Mouse (Mus musculus): ENCODE results near the gene Slc4a1ap. TPM values are rescaled to one million over a fixed set of nuclear protein-coding genes. Genes with fewer than 3 reads are reported as not detected.
A peak's percentile ranks its signal among the peaks of the same experiment; 100 is the strongest.
"Not testable (repeated sequence)": the region's sequence is repeated elsewhere in the genome, so short reads cannot be mapped to it uniquely, and the experiment has no call there.

Gene Slc4a1ap
- polyA plus RNA-seq, 2 experiments = 8.3 to 10.5 TPM

- H3K27me3 ChIP-seq (ENCODE audit: control insufficient read depth, insufficient read depth, low read length) = no peaks in the 10 kb centered on the region
- DNase-seq (ENCODE audit: low read depth in 3 of 3, low spot score in 3 of 3) (no peak), ATAC-seq (ENCODE audit: insufficient read depth) (no peak)
- WGBS (ENCODE audit: insufficient replicate concordance) = 62% methylated on average over 2 of the region's 2 CpGs
- no peak overlapping the region for H3K9ac ChIP-seq (replicated peaks)
- H3K4me1 ChIP-seq (replicated peaks; ENCODE audit: control insufficient read depth in 2 of 2, insufficient read depth in 2 of 2, low read length in 1 of 2) = no peaks in the 10 kb centered on the region
- no peak overlapping the region for H3K4me3 ChIP-seq (ENCODE audit: insufficient read depth in 1 of 2, low read depth in 2 of 2, low read length in 2 of 2)
- TF ChIP-seq EP300 (IDR thresholded peaks at IDR 0.05; ENCODE audit: low read depth) (no peak), CTCF (IDR thresholded peaks at IDR 0.05; ENCODE audit: low read depth) (no peak)
- no peaks in the 10 kb centered on the region for H3K36me3 ChIP-seq (replicated peaks; ENCODE audit: control insufficient read depth, insufficient read depth, low read depth)
- H3K4me2 ChIP-seq (ENCODE audit: low read depth) = no peak overlapping the region
- no peaks in the 10 kb centered on the region; the same call in 1 of the 2 replicates for H3K9me3 ChIP-seq (ENCODE audit: control insufficient read depth, low read length)
- H3K27ac ChIP-seq = no peak overlapping the region
These were observed 61.2 kb downstream of the Slc4a1ap start for GRCm38 (mm10) chr5:31588016-31588415.

- H3K4me3 ChIP-seq (ENCODE audit: insufficient read depth in 1 of 2, low read depth in 2 of 2, low read length in 2 of 2); H3K27ac ChIP-seq; H3K9ac ChIP-seq (replicated peaks); ATAC-seq (ENCODE audit: insufficient read depth); H3K4me1 ChIP-seq (replicated peaks; ENCODE audit: control insufficient read depth in 2 of 2, insufficient read depth in 2 of 2, low read length in 1 of 2); DNase-seq (ENCODE audit: low read depth in 3 of 3, low spot score in 3 of 3); H3K27me3 ChIP-seq (ENCODE audit: control insufficient read depth, insufficient read depth, low read length); H3K36me3 ChIP-seq (replicated peaks; ENCODE audit: control insufficient read depth, insufficient read depth, low read depth); H3K4me2 ChIP-seq (ENCODE audit: low read depth); H3K9me3 ChIP-seq (ENCODE audit: control insufficient read depth, low read length): not testable (repeated sequence)
- WGBS (ENCODE audit: insufficient replicate concordance) = 61% methylated on average over 8 of the region's 8 CpGs
- peak; percentile 66 for TF ChIP-seq CTCF (IDR thresholded peaks at IDR 0.05; ENCODE audit: low read depth)
These were observed 61.9 kb downstream of the Slc4a1ap start for GRCm38 (mm10) chr5:31588672-31589071.

- no peak overlapping the region for H3K4me2 ChIP-seq (ENCODE audit: low read depth)
- WGBS (ENCODE audit: insufficient replicate concordance) = 81% methylated on average over 14 of the region's 14 CpGs
- H3K4me3 ChIP-seq (ENCODE audit: insufficient read depth in 1 of 2, low read depth in 2 of 2, low read length in 2 of 2) = no peak overlapping the region
- DNase-seq (ENCODE audit: low read depth in 3 of 3, low spot score in 3 of 3) = no peak
- H3K27me3 ChIP-seq (ENCODE audit: control insufficient read depth, insufficient read depth, low read length) = no peaks in the 10 kb centered on the region
- H3K36me3 ChIP-seq (replicated peaks; ENCODE audit: control insufficient read depth, insufficient read depth, low read depth) = no peaks in the 10 kb centered on the region
- TF ChIP-seq EP300 (IDR thresholded peaks at IDR 0.05; ENCODE audit: low read depth) = no peak
- no peak for ATAC-seq (ENCODE audit: insufficient read depth)
- no peaks in the 10 kb centered on the region for H3K4me1 ChIP-seq (replicated peaks; ENCODE audit: control insufficient read depth in 2 of 2, insufficient read depth in 2 of 2, low read length in 1 of 2)
- H3K27ac ChIP-seq = no peak overlapping the region
- H3K9ac ChIP-seq (replicated peaks) = no peak overlapping the region
- no peaks in the 10 kb centered on the region; the same call in 1 of the 2 replicates for H3K9me3 ChIP-seq (ENCODE audit: control insufficient read depth, low read length)
These were observed 63.0 kb downstream of the Slc4a1ap start for GRCm38 (mm10) chr5:31589711-31590319.

DNA sequence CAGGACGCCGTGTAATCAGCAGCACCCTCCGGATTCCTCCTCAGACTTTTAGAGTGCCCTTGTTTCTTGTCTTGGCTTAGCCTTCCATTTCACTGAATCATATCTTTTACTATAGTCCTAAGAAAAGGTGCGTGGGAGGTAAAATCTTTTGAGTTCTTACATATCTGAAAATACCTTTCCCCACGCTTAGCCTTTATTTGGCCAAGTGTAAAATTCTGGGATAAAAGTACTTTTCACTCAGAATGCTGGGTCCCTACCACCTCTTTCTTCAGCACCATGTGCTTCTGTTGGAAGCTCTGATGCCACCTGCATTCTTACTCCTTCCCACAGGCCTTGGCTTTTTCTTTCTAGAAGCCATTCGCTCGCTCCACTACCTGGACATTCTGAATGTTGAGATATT lies 64.3 kb downstream of the Slc4a1ap start:
- Histone ChIP-seq H3K27ac (no peak overlapping the region), H3K9ac (replicated peaks) (no peak overlapping the region), H3K9me3 (ENCODE audit: control insufficient read depth, low read length) (no peaks in the 10 kb centered on the region; the same call in 1 of the 2 replicates), H3K4me3 (ENCODE audit: insufficient read depth in 1 of 2, low read depth in 2 of 2, low read length in 2 of 2) (no peak overlapping the region), H3K27me3 (ENCODE audit: control insufficient read depth, insufficient read depth, low read length) (no peaks in the 10 kb centered on the region), H3K36me3 (replicated peaks; ENCODE audit: control insufficient read depth, insufficient read depth, low read depth) (no peaks in the 10 kb centered on the region), H3K4me2 (ENCODE audit: low read depth) (no peak overlapping the region), H3K4me1 (replicated peaks; ENCODE audit: control insufficient read depth in 2 of 2, insufficient read depth in 2 of 2, low read length in 1 of 2) (no peaks in the 10 kb centered on the region)
- ATAC-seq (ENCODE audit: insufficient read depth) = no peak
- DNase-seq (ENCODE audit: low read depth in 3 of 3, low spot score in 3 of 3) = no peak
- 77% methylated on average over 7 of the region's 7 CpGs for WGBS (ENCODE audit: insufficient replicate concordance)
- TF ChIP-seq EP300 (IDR thresholded peaks at IDR 0.05; ENCODE audit: low read depth) = no peak
- TF ChIP-seq CTCF (IDR thresholded peaks at IDR 0.05; ENCODE audit: low read depth) = no peak

DNA sequence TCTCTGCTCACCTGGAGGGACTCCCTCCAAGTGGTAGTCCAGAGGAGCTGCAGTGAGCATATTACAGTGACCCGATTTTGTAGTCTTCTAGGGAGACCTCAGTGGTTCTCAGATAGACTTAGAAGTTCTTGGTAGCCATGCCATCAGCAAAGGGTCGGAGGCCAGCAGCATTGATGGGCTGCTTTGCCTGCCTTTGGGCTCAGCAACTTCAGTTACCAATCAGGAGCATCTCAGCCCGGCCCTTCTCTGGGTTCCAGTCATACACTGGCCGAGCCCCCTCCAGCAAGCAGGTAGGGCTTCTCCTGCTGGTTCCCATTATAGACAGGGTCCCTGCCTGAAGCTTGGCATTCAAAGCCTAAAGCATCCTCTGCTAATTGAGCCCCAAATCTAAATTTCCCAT lies 69.1 kb downstream of the Slc4a1ap start:
- no peaks in the 10 kb centered on the region for H3K36me3 ChIP-seq (replicated peaks; ENCODE audit: control insufficient read depth, insufficient read depth, low read depth)
- no peak overlapping the region for H3K9ac ChIP-seq (replicated peaks)
- no peaks in the 10 kb centered on the region for H3K9me3 ChIP-seq (ENCODE audit: control insufficient read depth, low read length)
- no peaks in the 10 kb centered on the region for H3K27me3 ChIP-seq (ENCODE audit: control insufficient read depth, insufficient read depth, low read length)
- H3K4me2 ChIP-seq (ENCODE audit: low read depth) = no peak overlapping the region; the same call in 1 of the 2 replicates
- H3K4me3 ChIP-seq (ENCODE audit: insufficient read depth in 1 of 2, low read depth in 2 of 2, low read length in 2 of 2) = no peak overlapping the region
- no peak for ATAC-seq (ENCODE audit: insufficient read depth)
- peaks cover 0 to 5% of the 10 kb centered on the region in 2 experiments; a peak in 1 of 4 replicates for H3K4me1 ChIP-seq (replicated peaks; ENCODE audit: control insufficient read depth in 2 of 2, insufficient read depth in 2 of 2, low read length in 1 of 2)
- H3K27ac ChIP-seq = no peak overlapping the region
- DNase-seq (ENCODE audit: low read depth in 3 of 3, low spot score in 3 of 3) = no peak
- TF ChIP-seq CTCF (IDR thresholded peaks at IDR 0.05; ENCODE audit: low read depth) = no peak
- WGBS (ENCODE audit: insufficient replicate concordance) = 48% methylated on average over 4 of the region's 4 CpGs

Data from liver, embryonic 14.5 days (tissue).